Mouse (Mus musculus) urinary bladder, postnatal 25 days (tissue): ENCODE measurements around the gene Triobp.

ENCODE experiments used
- DNase-seq: peaks from one replicate; pipeline ENCODE4 v3.0.0; 2022; ENCODE audit warnings: low spot score

The Triobp gene

DNA sequence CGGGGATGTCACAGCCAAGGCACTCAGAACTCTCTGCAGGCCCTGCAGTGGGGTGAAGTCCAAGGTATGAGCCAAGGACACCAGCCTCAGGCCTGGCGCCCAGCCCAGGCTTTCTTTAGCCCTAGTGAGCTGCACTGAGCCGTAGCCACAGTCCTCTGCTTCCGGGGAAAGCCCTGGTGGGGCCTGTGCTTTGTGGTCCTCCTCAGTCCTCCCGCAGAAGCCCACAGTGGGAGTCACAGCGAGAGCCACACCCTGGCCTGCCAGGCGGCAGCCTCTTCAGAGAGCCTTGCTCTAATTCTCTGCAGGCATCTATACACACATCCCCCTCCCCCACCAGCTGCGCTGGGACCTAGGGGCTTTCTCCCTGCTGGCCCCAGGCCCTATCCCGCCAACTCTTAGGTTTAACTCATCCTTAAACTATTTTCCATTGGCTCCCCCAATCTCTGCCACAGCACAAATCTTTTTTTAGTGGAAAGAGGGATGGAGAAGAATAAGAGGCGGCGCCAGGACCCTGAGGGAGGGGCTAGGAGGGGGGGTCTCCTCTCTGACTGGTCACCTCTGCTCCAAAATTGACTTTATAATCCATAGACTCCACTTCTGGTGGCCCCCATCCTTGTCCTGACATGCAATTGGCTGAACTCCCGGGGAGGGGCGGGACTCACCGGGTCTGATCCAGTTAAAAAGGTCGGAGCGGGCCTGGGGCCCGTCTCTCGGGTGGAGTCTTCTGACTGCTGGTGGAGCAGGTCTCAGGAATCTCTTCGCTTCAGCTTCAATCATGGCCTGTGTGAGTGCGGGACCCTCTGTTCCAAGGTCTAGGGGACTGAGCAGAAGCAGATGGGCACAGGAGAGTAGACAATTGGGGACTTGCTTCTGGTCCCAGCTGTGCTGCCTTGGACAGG lies 21.3 kb upstream of the Triobp start, which contains the start of gene Lgals1:
Lgals1 (plus strand) TSS at position 705 of the 899 bp plus-strand sequence.
- DNase-seq = peak; percentile 81

DNA sequence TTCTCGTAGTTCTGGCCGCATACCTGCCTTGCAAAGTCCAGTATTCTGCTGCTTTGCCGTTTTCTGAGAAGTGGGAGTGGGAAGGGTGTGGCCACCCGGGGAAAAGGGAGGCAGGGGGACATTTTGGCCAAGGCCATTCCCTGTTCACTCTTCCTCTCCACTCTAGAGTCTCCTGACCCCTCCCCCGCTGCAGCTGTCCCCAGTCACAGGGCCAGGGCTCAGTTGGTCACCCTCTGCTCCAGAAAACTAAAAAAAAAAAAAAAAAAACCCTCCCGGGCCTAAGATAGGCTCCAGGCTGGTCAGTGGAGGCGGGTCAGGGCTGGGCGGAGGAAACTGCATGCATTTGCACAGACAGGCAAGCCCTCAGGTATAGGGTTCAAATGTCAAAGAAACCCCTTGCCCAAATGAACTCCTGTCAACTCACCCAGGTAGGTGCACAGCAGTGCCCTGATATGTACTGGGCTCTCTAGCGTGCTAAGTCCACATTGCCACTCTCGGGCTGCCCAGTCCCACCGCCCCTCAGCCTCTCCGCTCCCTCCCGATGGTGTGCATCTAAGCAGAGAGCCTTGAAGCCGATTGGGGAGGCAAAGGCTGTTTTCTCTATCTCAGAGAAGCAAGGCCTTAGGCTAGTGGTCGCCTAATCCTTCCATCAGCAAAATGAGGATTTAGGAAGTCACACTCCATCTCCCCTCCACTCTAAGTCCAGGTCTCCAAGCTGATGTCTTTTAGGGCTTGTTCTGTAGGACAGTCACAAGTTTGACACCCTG lies 20.3 kb upstream of the Triobp start:
- no peak for DNase-seq

DNA sequence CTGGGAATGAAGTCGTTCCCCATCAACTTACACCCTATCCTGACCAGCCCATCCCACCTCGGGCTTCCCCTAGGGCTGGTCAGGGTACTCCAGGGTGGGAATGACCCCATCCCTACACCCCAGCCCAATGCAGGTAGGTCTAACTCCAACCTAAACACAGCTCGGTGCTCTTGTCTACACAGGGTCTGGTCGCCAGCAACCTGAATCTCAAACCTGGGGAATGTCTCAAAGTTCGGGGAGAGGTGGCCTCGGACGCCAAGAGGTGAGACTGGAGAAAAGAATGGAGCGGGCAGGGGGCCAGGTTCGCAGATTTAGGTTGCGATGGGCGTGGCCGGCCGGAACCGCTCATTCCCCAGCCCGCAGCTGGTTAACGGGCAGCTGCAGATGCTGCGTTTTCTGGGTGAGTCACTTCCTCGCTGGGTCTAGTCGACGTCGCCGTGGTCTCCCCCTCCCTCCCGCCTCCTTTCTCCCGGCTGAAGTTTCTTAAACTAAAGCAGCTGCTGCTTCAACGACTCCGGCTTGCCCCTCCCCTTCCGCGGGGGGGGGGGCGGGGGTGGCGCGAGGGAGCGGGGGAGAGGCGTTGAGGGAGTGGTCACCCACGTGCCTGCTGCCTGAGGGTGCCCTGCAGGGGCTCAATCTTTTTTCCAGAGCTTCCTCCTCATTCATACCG lies 19.6 kb upstream of the Triobp start:
- peak; percentile 43 for DNase-seq

DNA sequence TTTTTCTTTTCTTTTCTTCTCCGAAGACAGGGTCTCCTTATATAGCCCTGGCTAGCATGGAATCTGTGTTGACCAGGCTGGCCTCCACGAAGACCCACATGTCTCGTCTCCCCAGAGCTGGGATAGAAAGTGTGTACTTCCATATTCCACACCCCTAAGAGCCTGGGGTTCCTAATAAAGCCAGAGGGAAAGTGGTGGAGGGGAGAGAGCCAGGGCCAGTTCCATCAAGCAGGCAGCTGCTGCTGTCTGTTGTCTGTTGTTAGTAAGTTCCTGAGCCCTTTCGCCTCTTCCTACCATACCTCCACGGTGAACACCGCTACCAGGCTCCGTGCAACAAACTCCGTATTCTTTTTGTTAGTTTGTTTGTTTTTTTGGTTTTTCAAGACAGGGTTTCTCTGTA lies 19.0 kb upstream of the Triobp start:
- DNase-seq = no peak

DNA sequence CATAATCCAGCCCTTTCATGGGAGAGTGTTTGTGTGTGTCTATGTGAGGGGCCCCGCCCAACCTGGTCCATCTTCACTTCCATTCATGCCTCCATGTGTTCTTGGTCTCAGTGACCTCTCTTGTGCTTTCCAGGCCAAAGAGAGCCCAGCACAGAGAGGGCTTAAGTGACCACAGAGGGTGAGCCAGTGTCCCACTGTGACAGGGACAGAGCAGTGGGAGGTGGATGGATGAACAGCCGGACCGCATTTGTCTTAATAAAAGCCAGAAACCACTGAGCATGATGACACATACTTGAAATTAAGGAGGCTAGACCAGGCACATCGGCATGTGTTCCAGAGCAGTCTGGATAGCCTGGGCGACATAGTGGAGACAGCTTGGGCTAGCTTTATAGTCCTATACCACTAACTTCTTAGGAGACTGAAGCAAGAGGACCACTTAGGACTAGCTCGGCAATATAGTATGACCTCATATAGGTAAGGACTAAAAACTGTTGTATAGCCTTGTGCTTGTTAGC lies 17.3 kb upstream of the Triobp start:
- DNase-seq = no peak

DNA sequence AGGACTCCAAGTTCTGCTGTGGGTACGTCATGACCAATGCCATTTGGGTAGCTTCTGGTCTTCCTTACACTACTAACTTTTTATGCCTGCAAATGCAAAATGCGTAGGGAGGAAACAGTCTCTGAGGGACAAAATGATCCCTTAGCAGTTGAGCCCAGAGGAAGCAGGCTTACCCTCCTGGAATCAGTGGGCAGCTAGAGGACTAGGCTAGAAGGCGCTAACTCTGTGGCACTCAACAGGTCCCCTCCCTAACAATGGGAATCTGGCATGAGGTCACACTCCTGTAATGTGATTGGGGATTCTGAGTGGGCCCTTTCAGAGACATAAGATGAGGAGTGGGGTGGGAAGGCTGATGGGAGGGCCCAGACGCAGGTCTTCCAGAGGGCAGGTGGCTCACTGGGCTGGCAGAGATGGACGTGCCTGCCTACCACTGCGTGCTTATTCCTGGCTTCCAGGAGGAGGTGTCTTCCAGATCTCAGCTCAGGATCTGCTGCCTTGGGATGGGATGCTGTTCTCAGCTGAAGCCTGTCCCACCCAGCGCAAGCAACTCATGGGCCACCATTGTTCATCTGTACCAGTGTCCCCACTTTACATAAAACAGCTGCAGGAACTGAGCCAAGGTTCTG lies 16.6 kb upstream of the Triobp start:
- no peak for DNase-seq

DNA sequence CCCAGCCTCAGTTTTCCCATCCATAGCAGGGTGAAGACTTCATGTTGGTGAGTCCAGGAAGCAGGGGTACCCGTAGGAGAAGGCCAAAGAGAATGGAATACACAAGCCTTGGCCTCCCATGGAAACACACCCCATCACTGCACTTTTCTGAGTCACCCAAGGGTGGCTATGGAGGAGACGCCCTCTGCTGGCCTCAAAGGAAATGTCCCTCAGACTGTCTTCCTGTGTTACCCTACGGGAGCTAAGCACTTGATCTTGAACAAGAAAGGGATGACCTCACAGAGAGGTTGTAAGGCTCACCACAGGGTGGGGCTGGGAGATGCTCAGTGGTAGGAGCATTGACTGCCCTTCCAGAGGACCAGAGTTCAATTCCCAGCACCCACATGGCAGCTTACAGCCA lies 15.9 kb upstream of the Triobp start:
- peak; percentile 39 for DNase-seq

DNA sequence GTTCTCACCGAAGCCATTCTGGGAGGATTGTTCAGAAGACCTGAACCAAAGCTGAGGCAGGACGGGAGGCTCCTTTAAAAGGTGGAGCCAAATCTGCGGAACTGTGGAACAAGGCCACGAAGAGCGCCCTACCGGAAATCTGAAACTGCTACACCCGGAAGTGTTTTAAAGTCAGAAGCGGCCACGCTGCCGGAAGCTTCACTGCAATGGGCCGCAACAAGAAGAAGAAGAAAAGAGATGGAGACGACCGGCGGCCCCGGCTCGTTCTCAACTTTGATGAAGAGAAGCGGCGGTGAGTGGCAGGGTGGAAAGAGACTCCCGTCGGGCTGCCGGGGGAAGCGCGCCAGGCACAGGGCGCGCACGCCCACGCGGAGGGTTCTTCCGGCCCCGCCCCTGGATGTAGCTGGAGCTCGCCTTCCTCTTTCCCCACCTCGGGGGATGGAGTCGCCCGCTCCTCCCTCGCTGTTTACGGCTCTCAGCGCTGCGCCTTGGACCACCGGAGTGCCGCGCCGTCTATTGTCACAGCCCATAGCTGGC lies 12.7 kb upstream of the Triobp start, which contains the start of gene Nol12:
Nol12 (plus strand) TSS at position 150 of the 537 bp plus-strand sequence.
- DNase-seq = peak; percentile 72

DNA sequence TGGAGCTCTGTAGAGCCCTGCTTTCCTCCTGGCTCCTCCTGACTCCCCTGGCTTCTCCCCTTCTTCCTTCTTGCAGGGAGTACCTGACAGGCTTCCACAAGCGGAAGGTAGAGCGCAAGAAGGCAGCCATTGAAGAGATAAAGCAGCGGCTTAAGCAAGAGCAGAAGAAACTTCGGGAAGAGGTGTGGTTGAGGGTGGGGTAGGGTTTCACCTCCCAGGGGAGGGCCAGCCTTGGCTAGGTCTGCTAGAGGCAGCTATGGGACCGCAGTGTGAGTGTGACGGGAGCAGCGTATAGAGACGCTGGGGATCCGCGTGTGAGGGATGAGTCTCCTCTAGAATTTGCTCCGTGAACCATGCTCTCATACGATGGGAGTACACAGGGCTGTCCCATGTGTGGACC lies 11.1 kb upstream of the Triobp start:
- no peak for DNase-seq

DNA sequence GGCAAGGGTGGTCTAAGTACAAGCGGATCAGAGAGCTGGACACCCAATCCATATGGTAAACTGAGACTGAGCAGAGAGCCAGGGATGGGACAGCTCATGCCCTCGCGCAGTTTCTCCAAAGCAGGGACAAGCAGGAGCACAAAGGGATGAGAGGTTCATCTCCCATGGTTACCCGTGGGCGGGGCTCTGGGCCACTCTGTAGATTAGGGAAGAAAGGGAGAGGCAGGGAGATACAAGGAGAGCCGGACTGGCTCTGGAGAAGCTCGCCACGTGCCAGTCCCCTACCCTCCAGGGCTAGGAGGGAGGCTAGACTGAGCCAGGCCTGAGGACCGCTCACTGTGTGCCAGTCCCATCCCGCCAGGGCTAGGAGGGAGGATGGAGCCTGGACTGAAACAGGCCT lies 10.2 kb upstream of the Triobp start:
- DNase-seq = no peak

DNA sequence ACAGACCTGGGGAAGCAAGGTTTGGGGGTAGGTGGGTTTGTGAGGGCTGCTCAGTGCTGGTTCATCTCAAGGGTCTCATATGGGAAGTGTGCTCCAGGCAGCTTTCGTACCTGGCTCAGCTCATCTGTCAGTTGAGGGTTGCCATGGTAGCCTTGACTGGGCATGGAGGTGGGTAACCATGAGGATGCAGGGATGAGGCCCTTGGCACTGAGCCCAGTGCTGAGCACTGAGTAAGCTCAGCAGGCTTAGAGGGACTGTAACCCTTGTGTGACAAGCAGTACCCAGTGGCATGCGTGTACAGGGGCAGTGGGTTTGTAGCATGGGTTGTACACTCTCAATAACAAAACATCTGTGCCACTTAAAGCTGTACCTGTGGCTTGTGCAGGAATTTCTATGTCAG lies 9.6 kb upstream of the Triobp start:
- DNase-seq = no peak

DNA sequence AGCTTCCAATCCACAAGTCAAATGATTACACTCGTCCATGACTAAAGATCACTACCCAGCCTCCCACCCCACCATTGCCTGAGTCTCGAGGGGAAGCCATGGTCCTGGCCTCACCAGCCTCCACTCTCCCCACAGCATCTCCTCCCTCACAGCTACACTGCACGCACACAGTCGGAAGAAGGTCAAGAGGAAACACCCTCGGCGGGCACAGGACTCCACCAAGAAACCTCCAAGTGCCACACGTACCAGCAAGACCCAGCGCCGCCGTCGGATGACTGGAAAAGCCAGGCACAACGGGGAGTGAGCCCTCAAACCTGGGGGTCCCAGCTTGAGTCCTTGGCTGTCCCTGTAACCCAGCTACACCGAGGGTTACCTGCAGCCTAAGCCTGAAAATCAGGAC lies 7.2 kb upstream of the Triobp start:
- no peak for DNase-seq

DNA sequence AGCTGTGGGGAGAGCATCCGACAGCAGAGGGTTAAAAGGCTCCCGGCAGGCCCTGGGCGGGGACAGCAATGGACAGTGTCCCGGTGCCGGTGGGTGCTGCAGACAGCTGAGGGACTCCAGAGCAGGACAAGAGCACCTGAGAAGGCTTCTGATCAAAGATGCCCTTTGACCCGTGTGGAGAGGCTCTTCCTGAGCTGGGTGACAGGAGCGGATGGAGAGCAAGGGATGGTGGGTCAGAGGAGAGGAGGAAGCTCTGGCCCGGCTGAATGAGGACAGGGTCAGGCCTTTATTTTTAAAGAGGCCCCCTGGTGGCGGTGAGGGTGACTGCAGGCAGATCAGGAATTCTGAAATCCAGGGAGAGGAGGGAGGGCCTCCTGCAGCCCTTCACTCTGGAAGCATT lies 4.9 kb upstream of the Triobp start:
- peak; percentile 73 for DNase-seq

DNA sequence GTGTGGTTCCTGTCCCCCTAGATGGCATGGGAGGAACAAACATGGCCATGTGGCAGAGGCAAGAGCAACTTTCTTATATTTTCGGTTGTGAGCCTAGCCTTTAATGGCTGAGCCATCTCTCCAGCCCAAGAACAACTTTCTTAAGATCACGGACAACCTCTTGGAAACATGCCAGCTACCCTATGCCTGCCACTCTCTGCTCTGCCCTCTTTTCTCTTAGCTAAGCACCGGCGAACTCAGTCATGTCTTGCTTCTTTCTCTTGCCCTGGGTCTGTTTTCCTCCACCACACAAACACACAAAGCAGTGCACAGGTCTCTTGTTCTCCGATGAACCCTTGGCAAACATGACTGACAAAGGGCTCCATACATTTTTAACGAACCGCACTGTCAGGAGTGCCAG lies 1.3 kb upstream of the Triobp start:
- no peak for DNase-seq

DNA sequence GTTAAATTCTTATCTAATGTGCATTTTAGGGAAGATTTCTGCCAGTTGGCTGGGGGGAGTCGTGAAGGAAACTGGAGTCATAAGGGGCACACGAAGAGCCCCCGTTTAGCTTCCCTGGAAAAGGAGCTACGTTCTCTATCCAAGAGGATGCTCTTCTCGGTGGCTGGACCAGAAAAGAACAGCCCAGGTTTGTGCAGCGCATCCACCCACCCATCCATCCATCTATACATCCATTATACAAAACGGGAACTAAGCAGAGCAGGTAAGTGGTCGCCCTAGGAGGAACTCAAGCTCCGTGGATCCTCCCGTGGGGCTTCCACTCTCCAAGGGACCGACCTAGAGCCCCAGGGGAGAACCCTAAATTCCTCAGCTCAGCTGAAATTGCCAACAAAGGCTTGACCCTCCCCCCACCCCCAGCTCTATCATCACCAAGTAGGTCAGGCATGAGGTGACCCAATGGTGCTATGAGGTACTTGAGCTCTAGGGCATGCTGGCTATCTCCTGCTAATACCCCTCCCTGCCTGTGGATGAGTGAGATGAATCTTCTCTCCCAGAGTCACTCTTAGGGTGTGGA lies 715 bp downstream of the Triobp start:
- no peak for DNase-seq

DNA sequence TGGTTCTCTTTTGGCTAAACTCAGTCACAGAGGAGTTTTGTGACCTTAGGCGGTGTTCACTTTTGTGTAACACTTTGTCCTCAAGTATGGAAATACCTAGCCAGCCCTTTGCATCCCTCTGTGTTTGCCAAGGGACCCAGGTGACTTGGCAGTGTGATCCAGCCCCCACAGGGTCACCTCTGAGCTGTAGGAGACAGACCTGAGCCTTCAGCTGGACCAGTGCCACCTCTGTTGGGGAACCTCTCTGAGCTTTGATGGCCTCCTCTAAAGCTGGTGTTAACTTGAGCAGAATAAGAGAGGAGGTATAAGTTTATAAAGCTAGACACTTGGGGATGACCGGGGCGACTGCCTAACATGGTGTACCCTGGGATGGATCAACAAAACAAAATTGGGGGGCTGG lies 1.4 kb downstream of the Triobp start:
- no peak for DNase-seq

DNA sequence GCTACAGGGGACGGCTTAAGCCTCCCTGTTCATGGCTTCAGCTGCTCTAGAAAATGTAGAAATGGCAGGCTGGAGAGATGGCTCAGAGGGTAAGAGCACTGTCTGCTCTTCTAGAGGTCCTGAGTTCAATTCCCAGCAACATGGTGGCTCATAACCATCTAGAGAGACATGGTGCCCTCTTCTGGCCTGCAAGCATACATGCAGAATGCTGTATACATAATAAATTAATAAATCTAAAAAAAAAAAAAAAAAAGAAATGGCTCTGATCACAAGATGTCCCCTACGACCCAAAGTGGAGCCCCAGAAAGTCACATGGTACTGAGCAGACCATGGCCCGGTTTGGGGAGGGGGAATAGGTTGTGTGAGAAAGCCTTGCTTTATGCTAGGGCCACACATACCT lies 8.1 kb downstream of the Triobp start:
- DNase-seq = no peak

DNA sequence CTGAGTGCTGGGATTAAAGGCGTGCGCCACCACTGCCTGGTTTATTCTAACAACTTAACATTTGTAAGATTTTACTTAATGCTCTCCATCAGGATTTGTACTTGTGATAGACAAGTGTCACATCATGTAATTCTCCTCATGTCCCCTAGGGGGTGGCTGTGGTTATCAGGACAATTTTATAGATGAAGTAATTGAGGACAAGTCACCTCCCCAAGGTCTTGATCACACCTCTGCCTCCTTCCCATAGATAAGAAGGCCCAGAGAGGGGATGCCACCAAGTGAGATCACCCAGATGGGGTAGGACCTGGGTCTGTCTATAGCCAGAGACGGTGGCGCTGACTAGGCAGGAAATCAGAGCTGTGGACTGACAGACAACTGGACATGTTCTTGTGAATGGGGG lies 8.8 kb downstream of the Triobp start:
- DNase-seq = no peak

DNA sequence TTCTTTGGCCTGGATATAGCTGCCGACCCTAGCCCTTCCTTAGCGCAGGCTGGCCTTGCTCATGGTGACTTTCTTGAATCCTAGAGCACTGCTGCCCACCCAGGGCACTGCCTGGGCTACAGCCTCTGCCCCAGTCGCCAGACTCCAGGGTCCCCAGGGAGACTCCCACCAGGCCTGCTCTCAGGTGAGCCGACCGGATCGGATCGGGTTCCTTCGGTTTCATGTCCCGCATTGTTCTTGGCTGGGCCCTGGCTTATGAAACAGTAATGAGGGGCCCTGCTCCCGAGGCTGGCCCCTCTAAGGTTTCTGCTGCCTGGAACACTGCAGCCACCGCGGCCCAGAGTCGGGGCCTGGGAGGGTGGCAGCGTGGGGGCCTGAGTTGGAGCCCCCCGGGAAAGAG lies 9.5 kb downstream of the Triobp start:
- DNase-seq = no peak

DNA sequence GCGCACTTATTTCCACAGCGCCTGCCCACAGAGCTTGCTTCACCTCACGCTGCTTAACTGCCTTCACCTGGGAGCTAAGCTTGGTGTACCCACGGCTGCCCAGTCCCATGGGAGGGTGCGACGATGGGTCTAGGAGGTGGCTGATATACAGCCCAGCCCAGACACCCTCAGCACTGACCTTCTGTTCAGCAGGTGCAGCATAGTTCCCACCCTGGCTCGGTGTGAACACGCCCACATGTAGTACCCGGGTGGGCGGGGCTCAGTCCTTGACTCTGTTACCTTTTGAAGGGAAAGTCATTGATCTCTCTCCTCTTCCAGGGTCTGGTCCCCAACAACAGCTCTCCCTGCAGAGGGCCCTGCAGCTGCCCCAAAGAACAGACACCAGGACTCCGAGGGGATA lies 12.0 kb downstream of the Triobp start:
- DNase-seq = no peak

DNA sequence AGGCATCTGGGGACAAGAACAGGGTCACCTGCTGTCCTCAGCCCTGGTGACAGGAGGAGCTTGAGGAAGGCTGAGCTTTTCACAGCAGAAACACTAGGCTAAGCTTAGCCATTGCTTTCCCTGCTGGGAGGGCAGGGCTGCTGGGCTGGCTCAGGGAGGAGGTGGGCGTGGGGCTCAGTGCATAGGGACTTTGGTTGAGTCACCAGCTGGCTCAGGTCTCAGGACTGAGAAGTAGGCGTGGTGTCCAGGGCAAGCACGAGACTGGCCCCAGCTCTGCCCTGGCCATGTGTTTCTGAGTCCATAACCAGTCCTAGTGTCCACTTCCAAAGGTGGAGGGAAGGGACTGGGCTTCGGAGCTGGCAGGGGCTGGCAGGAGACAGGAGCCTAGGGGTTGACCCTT lies 12.6 kb downstream of the Triobp start:
- DNase-seq = peak; percentile 56
